In the genomic region with DNA sequence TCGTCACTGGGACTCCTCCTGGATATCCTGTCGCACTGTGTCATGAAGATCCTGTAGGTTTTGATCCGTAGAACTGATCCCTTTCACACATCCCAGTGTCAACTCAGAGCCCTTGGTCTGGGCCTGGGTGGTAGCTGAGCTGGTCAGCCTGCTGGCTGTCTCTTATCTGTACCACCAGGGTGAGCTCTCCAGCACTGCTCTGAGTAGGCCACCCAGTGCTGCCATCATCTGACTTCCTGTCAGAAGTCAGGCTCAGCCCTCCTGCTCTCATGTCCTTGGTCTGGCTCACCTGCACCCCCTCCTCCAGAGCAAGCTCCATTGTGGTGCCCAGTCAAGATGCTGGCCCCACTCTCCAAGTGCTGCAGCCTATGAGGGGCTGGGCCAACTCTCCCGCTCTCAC, we compare ENCODE assay signal across 14 mouse cellular contexts. TPM values are rescaled to one million over a fixed set of nuclear protein-coding genes. Genes with fewer than 3 reads are reported as not detected.
DNase-seq lines count a peak whose midpoint lies in the region; ATAC-seq and TF ChIP-seq lines count a peak whose summit lies in the region.
"Had no signal": no experiment of that assay in that cellular context is flagged by ENCODE, and none has a peak within 500 bp of the region (broad histone marks: within the 10 kb centered on the region; RNA-seq: fewer than 3 reads in every experiment).

No protein-coding gene starts in this region.

- no peaks in the 10 kb centered on the region for H3K9me3 ChIP-seq in hindbrain, postnatal 0 days (ENCODE audit: low read length)
- H3K9me3 ChIP-seq in hindbrain, embryonic 14.5 days (ENCODE audit: control insufficient read depth, low read length): no peaks in the 10 kb centered on the region
- H3K9me3 ChIP-seq: liver, embryonic 15.5 days had no signal

- peak; percentile 45 for TF ChIP-seq CTCF in hindbrain, postnatal 0 days (IDR thresholded peaks at IDR 0.05; ENCODE audit: low read depth)

- DNase-seq in hindbrain, postnatal 0 days (ENCODE audit: low spot score): no peak
- DNase-seq in hindbrain, embryonic 14.5 days (ENCODE audit: low spot score): no peak
- peak; percentile 42 for DNase-seq in lung, postnatal 10 days
- DNase-seq in lung, postnatal 25 days (ENCODE audit: low spot score): no peak
- peak; percentile 8 for DNase-seq in 416B (ENCODE audit: low read depth)
- peak; percentile 11 for DNase-seq in ZHBTc4 (ENCODE audit: low read depth, low spot score)
- no peak for DNase-seq in right cerebral cortex, postnatal 10 days (ENCODE audit: low spot score in 2 of 2)
- no peak for DNase-seq in cerebellum, adult 8-10 months
- DNase-seq: adrenal gland, adult 2 months; cerebellum, adult 9-11 months; kidney, postnatal 10 days had no signal

- no peaks in the 10 kb centered on the region for H3K36me3 ChIP-seq in hindbrain, postnatal 0 days (ENCODE audit: insufficient read depth, low read length)
- H3K36me3 ChIP-seq in hindbrain, embryonic 14.5 days (replicated peaks; ENCODE audit: control insufficient read depth, insufficient read depth): no peaks in the 10 kb centered on the region
- H3K36me3 ChIP-seq: liver, embryonic 15.5 days had no signal

- WGBS in hindbrain, postnatal 0 days: 80% methylated on average over 4 of the region's 4 CpGs
- 88% methylated on average over 4 of the region's 4 CpGs for WGBS in hindbrain, embryonic 14.5 days

- no peak overlapping the region for H3K27ac ChIP-seq in hindbrain, postnatal 0 days
- H3K27ac ChIP-seq in hindbrain, embryonic 14.5 days: no peak overlapping the region
- H3K27ac ChIP-seq: liver, embryonic 15.5 days had no signal

- H3K9ac ChIP-seq in hindbrain, postnatal 0 days (replicated peaks; ENCODE audit: low read length): no peak overlapping the region
- H3K9ac ChIP-seq in hindbrain, embryonic 14.5 days: no peak overlapping the region
- H3K9ac ChIP-seq: liver, embryonic 15.5 days had no signal

- H3K4me2 ChIP-seq in hindbrain, postnatal 0 days (ENCODE audit: low read depth, low read length): no peak overlapping the region
- H3K4me2 ChIP-seq in hindbrain, embryonic 14.5 days (replicated peaks): no peak overlapping the region
- H3K4me2 ChIP-seq: liver, embryonic 15.5 days had no signal

- no peaks in the 10 kb centered on the region for H3K4me1 ChIP-seq in hindbrain, postnatal 0 days (ENCODE audit: insufficient read depth, low read length)
- peaks cover 8% of the 10 kb centered on the region; the same call in 1 of the 2 replicates for H3K4me1 ChIP-seq in hindbrain, embryonic 14.5 days (replicated peaks; ENCODE audit: control insufficient read depth, insufficient read depth, low read length)
- H3K4me1 ChIP-seq: liver, embryonic 15.5 days had no signal

- ATAC-seq in hindbrain, postnatal 0 days: no peak
- no peak for ATAC-seq in hindbrain, embryonic 14.5 days (ENCODE audit: low FRiP score)
- ATAC-seq: inflammation-experienced regulatory T-cells, adult 6 months had no signal

- no peaks in the 10 kb centered on the region for H3K27me3 ChIP-seq in hindbrain, postnatal 0 days (ENCODE audit: insufficient read depth, low read length)
- H3K27me3 ChIP-seq in hindbrain, embryonic 14.5 days (ENCODE audit: control insufficient read depth, insufficient read depth, low read length): no peaks in the 10 kb centered on the region
- H3K27me3 ChIP-seq: liver, embryonic 15.5 days had no signal

- no peak overlapping the region for H3K4me3 ChIP-seq in hindbrain, postnatal 0 days (ENCODE audit: low read length)
- H3K4me3 ChIP-seq in hindbrain, embryonic 14.5 days (replicated peaks; ENCODE audit: low read length): no peak overlapping the region
- H3K4me3 ChIP-seq: erythroblast, embryonic 14.5 days; liver, embryonic 15.5 days had no signal

RNA-seq across cellular contexts. Expression of gene Nkd1, which starts 18.8 kb away (rescaled TPM):
- total RNA-seq in hindbrain, postnatal 0 days (2014; rRNA removed): 53.9 and 74.5 TPM in 2 replicates
- 51.1 and 52.2 TPM in 2 replicates for polyA plus RNA-seq in hindbrain, postnatal 0 days (2015; fragmentation: Nextera tagmentation; extraction: Ambion mirVana)
- 45.3 and 57.6 TPM in 2 replicates for polyA plus RNA-seq in hindbrain, embryonic 14.5 days (2014; fragmentation: Nextera tagmentation; extraction: Ambion mirVana)
- polyA plus RNA-seq: erythroblast, embryonic 14.5 days; inflammation-experienced regulatory T-cells, adult 6 months had no signal

Comparison
In these comparisons a context has a peak if more than half of its experiments do, and no peak if none do; other contexts are left out.
1. DNase-seq: peak in lung, postnatal 10 days (single experiment), 416B (single experiment) and ZHBTc4 (single experiment); none in hindbrain, postnatal 0 days (single experiment), hindbrain, embryonic 14.5 days (single experiment), lung, postnatal 25 days (single experiment), right cerebral cortex, postnatal 10 days (0 of 2) and cerebellum, adult 8-10 months (single experiment).